Mouse (Mus musculus) CD8-positive naive resting alpha-beta T cell, adult 2 months (primary cell): ENCODE results near the gene Serpinb3d.
"Not testable (repeated sequence)": the region's sequence is repeated elsewhere in the genome, so short reads cannot be mapped to it uniquely, and the experiment has no call there.

Source experiments
- DNase-seq, 2 experiments: peaks; one replicate each; pipeline ENCODE4 v3.0.0; 2022; ENCODE audit warnings: low read depth in 2 of 2, low spot score in 2 of 2

The Serpinb3d gene

DNA sequence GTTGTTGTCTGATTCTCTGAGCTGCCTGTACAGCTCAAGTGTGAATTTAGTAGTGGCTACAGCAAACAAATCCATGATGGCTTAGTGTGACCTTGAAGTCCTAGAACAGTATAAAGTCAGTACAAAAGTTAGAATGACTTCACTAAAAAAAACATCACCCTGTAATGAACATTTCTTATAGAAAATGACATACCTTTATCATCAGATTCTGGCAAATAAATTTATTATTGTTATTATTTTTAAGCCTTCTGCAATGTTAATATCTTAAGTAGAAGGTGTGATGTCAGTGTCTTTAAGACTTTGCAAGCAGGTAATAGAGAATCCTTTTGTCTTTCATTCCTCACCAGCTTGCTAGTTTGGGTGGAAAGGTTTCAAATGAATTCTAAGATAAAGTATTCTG is at the start of gene Serpinb3d:
Serpinb3d (minus strand) TSS at position 101 of the 400 bp plus-strand sequence.
- DNase-seq: no peak

DNA sequence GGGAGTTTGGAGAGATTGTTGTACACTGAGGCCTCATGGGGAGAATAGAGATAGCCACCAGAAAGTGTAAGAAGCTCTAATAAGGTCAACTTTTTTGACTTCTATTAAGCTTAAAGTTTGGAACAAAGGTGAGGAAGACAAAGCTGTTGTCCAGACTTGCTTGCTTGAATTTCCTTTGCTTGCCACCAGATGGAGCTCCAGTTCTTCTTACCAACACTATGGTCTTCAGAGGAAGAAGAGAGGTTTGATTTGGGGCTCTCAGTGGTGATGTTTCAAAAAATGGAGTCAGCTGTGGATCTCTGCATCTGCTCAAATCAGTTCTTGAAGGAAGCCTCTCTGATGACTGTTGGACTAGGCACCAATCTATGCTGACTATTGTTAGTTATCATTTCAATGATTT is 44.1 kb upstream of the Serpinb3d start:
- DNase-seq: not testable (repeated sequence)

DNA sequence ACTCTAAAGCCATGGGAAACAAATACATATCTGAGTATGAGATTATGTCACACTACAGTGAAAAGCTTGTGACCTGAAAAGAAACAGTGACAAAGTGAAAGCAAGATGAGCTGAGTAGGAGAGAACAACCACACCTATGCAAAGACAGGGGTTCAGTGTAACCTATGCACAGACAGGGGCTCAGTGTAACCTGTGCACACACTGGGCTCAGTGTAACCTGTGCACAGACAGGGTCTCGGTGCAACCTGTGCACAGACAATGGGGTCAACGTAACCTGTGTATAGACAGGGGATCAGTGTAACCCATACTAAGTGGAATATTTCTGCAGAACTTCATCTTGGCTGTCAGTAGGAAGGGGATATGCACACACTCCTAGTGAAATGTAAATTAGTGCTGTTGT is 15.1 kb upstream of the Serpinb3d start:
- DNase-seq: no peak

DNA sequence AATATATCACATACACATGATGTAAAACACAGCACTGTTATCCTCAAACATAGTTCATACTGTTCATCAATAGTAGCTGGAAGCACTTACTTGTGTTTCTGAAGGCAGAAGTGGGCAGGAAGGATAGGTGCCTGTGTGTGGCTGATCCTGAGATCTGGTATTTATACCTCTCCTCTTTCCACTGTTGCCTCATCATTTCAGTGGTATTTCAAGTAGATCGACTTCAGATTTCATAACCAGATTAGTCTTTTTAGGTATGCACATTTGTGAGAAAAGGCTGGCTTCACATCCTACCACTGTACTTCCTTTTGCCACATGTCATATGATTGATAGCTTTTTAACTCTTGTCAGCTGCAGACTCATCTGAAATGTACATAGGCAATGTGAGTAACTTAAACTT is 31.1 kb downstream of the Serpinb3d start, which contains the start of gene Serpinb3a:
Serpinb3a (minus strand) TSS at position 101 of the 400 bp plus-strand sequence.
- no peak for DNase-seq

DNA sequence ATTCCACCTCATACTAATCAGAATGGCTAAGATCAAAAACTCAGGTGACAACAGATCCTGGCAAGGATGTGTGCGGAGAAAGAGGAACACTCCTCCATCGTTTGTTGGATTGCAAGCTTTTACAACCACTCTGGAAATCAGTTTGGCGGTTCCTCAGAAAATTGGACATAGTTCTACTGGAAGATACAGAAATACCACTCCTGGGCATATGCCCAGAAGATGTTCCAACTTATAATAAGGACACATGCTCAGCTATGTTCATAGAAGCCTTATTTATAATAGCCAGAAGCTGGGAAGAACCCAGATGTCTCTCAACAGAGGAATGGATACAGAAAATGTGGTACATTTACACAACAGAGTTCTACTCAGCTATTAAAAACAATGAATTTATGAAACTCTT is 49.1 kb downstream of the Serpinb3d start:
- DNase-seq: not testable (repeated sequence)
